Mouse (Mus musculus): ENCODE data around the gene Lin28a. TPM values are rescaled to one million over a fixed set of nuclear protein-coding genes. Genes with fewer than 3 reads are reported as not detected.
A peak's percentile ranks its signal among the peaks of the same experiment; 100 is the strongest.
"Not testable (repeated sequence)": the region's sequence is repeated elsewhere in the genome, so short reads cannot be mapped to it uniquely, and the experiment has no call there.

The Lin28a gene
- polyA plus RNA-seq, 1 experiment: not detected

DNA sequence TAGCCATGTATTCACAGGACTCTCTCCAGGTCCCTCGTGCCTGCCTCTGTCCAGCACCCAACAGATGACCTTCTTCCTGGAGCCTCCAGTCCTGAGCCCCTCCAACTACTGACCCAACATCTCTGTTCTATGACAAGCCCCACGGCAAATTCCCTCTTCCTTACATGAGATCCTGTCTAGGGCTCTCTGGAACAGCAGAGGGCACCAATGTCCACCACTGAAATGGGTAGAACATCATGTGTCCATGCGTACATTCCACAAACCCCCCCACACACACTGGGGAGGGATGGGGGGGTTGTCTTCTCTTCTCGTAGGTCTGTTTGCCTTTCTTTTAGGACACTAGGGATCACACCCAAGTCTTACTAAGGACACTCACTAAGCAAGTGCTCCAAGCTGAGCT, 28.6 kb downstream of the Lin28a start:
- no peak overlapping the region for H3K27ac ChIP-seq (ENCODE audit: insufficient read depth, low read length)
- TF ChIP-seq POLR2A (IDR thresholded peaks at IDR 0.05; ENCODE audit: low read depth, low read length) (no peak), CTCF (IDR thresholded peaks at IDR 0.05; ENCODE audit: borderline replicate concordance, insufficient read depth, low read length) (no peak)
- no peaks in the 10 kb centered on the region for H3K4me1 ChIP-seq (ENCODE audit: control insufficient read depth, insufficient read depth, low read length)
- H3K4me3 ChIP-seq (ENCODE audit: insufficient read depth, low read length): no peak overlapping the region

DNA sequence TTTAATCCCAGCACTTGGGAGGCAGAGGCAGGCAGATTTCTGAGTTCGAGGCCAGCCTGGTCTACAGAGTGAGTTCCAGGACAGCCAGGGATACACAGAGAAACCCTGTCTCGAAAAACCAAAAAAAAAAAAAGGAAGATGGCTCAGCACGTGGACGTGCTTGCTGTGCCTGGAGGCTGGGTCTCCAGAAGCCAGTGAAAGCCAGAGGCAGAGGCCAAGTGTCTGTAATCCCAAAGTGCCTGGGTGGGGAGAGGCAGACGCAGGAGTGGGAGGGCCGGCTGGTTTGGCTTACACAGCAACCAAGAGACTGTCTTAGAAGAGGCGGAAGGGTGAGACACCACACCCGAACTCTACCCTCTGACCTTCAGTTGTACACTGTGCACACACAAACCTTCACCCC, 30.4 kb downstream of the Lin28a start:
- H3K4me3 ChIP-seq (ENCODE audit: insufficient read depth, low read length); H3K4me1 ChIP-seq (ENCODE audit: control insufficient read depth, insufficient read depth, low read length); H3K27ac ChIP-seq (ENCODE audit: insufficient read depth, low read length): not testable (repeated sequence)

DNA sequence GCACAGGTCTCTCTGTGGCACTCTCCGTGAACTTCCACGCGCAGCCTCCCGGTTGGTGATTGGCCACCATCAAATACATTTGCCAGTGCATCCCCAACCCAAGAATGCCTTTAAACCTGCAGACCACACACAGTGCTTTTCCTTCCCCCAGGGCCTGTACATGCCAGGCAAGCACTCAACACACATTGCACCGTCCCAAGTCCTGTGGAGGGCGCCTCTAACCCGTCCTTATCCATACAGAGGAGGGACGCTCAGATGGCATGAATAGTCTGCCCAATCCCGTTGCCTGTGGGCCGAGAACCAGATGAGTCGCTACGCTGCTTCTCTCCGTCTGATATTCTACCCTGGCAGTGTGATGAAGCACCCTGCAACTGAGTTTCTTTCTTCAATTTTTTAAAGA, 35.7 kb downstream of the Lin28a start:
- H3K4me1 ChIP-seq (ENCODE audit: control insufficient read depth, insufficient read depth, low read length): no peaks in the 10 kb centered on the region
- H3K27ac ChIP-seq (ENCODE audit: insufficient read depth, low read length): no peak overlapping the region
- no peak overlapping the region for H3K4me3 ChIP-seq (ENCODE audit: insufficient read depth, low read length)
- TF ChIP-seq CTCF (IDR thresholded peaks at IDR 0.05; ENCODE audit: borderline replicate concordance, insufficient read depth, low read length): no peak
- no peak for TF ChIP-seq POLR2A (IDR thresholded peaks at IDR 0.05; ENCODE audit: low read depth, low read length)

DNA sequence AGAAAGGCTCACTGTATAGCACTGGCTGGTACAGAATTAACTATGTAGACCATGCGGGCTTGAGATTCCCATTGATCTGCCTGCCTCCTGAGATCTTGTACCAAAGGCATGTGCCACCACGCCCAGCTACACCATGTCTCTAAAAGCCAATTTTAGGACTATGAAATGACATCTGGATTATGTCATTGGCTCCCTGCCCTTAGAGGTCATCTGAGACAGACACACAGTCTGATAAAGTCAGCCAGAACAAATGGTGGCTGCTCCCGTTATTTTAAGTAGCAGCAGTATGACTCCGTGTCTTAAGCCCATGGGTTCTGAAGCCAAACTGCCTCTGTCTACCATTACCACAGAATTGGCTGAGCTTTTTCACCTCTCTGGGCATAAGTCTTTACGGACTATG, 38.1 kb downstream of the Lin28a start:
- H3K27ac ChIP-seq (ENCODE audit: insufficient read depth, low read length): no peak overlapping the region

DNA sequence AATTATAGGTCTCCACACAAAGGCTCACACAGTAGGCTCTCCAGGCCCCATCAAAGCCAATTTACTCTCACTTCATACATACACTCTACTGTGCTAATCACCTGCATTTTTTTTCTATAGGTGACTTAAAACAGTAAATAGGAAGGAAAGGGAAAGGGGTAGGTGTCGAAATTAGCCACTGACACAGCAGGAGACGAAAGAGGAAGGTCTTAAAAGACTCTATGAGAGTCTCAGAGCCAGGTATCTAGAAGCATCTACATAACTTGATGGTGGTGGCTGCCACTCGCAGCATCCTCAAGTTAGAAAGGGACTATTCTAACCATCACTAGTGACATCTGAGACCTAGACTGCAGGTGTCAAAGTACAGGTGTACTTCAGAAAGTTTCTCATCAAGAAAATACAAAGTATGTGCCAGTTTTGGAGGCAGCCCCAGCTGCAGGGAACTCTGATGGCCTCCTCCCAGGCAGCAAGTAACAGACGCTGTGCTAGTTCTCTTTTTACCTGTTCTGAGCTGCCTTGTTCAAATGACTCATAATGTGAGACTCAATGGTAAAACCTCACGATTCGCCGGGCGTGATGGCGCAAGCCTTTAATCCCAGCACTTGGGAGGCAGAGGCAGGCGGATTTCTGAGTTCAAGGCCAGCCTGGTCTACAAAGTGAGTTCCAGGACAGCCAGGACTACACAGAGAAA, 40.5 kb downstream of the Lin28a start:
- Histone ChIP-seq H3K4me1 (ENCODE audit: control insufficient read depth, insufficient read depth, low read length) (no peaks in the 10 kb centered on the region), H3K27ac (ENCODE audit: insufficient read depth, low read length) (no peak overlapping the region), H3K4me3 (ENCODE audit: insufficient read depth, low read length) (no peak overlapping the region)
- TF ChIP-seq POLR2A (IDR thresholded peaks at IDR 0.05; ENCODE audit: low read depth, low read length) (no peak), CTCF (IDR thresholded peaks at IDR 0.05; ENCODE audit: borderline replicate concordance, insufficient read depth, low read length) (no peak)

More for the DNA sequence above, 38.1 kb downstream of the Lin28a start:
- no peak for TF ChIP-seq CTCF (IDR thresholded peaks at IDR 0.05; ENCODE audit: borderline replicate concordance, insufficient read depth, low read length)
- TF ChIP-seq POLR2A (IDR thresholded peaks at IDR 0.05; ENCODE audit: low read depth, low read length): no peak
- H3K4me3 ChIP-seq (ENCODE audit: insufficient read depth, low read length): no peak overlapping the region
- H3K4me1 ChIP-seq (ENCODE audit: control insufficient read depth, insufficient read depth, low read length): no peaks in the 10 kb centered on the region

DNA sequence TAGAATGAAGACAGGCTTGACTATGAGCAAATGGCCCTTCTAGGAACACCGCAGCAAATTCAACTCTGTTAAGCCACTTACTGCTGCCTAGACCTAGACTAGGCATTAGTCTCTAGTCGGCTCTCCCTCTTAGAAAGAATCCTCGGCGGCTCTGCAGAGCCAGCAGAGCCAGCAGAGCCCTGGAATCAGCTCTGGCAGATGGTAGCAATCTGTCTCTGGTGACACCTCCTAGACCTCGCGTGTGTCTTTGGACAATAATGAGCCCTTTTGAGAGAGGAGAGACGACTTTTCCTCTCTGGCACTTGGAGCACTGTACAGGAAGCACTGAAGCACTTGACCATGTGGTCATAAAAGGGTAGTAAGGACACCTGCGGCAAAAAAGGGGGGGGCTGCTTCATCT, 46.9 kb downstream of the Lin28a start:
- Histone ChIP-seq H3K27ac (ENCODE audit: insufficient read depth, low read length) (no peak overlapping the region), H3K4me3 (ENCODE audit: insufficient read depth, low read length) (no peak overlapping the region), H3K4me1 (ENCODE audit: control insufficient read depth, insufficient read depth, low read length) (0 out of 2 replicates have a peak, but pooled peaks cover under 1% of the 10 kb centered on the region)
- TF ChIP-seq POLR2A (IDR thresholded peaks at IDR 0.05; ENCODE audit: low read depth, low read length) (no peak), CTCF (IDR thresholded peaks at IDR 0.05; ENCODE audit: borderline replicate concordance, insufficient read depth, low read length) (no peak)

DNA sequence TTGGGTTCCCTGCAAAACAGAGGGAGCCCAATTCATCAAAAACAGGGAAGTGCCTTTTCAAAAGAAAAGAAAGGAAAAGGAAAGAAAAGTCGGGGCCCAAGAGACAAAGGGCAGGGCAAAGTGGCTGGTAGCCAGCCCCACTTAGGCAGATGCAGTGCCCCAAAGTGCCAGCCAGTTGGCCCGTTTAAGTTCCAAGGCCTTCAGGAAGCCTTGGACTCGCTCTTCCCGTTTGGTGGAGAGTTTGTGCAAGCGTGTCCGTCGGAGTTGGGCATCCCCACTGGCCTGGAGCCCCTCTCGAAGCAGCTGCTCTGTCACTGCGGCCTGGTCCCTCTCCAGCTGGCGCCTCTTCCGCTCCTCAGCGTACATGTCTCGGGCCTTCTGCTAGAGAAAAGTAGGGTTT, 47.8 kb downstream of the Lin28a start:
- peaks cover 4% of the 10 kb centered on the region; the same call in 1 of the 2 replicates for H3K4me1 ChIP-seq (ENCODE audit: control insufficient read depth, insufficient read depth, low read length)
- TF ChIP-seq POLR2A (IDR thresholded peaks at IDR 0.05; ENCODE audit: low read depth, low read length) (no peak), CTCF (IDR thresholded peaks at IDR 0.05; ENCODE audit: borderline replicate concordance, insufficient read depth, low read length) (no peak)
- H3K27ac ChIP-seq (ENCODE audit: insufficient read depth, low read length): no peak overlapping the region
- no peak overlapping the region for H3K4me3 ChIP-seq (ENCODE audit: insufficient read depth, low read length)

DNA sequence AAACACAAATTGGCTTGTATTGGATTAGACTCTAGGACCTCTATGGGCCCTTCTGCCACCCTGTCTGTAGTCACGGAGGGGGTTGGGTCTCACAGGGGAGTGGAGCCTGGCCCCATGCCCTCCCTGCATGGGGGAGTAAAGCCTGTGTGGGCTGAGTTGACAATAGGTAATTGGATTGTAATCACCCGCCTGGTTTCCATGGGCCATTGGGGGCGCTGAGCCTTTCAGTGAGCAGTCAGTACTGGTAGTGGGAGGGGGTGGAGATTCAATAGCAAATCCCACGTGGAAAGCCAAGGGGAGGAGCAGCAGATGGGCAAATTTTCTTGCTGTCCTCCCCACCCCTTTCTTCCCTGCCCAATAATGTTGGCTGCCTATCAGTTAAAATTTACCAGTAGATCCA, 48.4 kb downstream of the Lin28a start:
- Histone ChIP-seq H3K4me1 (ENCODE audit: control insufficient read depth, insufficient read depth, low read length) (peaks cover 4% of the 10 kb centered on the region; the same call in 1 of the 2 replicates), H3K4me3 (ENCODE audit: insufficient read depth, low read length) (no peak overlapping the region), H3K27ac (ENCODE audit: insufficient read depth, low read length) (no peak overlapping the region)
- TF ChIP-seq POLR2A (IDR thresholded peaks at IDR 0.05; ENCODE audit: low read depth, low read length) (no peak), CTCF (IDR thresholded peaks at IDR 0.05; ENCODE audit: borderline replicate concordance, insufficient read depth, low read length) (no peak)

DNA sequence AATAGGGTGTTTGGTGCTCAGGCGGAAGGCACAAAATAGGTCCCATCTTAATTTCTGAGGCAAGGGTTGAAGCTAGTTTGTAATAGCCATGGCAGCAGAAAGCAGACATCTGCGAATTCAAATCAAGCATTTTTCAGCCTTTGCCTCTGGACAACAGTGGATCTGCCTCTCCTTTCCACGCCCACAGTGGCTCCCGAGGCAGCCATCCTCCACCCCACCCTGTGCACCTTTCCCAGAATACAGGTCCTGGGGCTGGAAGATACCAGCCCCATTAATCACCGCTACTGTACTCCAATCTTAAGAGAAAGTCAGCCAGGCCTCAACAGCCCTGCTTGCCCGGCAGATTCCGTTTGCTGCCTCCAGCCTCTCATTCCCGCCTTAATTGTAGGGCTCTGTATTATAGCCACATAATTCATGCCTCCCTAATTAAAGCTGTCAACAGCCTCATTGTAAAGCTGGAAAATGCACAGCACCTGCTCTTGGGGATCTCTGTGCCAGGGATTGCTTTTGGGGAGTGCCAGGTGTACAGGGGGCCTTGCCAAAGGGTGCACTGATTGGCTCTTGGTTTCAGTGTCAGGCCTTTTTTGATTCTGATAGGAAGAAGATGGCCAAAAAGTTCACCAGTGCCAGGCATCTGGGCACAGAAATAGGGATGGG, 49.4 kb downstream of the Lin28a start:
- Histone ChIP-seq H3K4me1 (ENCODE audit: control insufficient read depth, insufficient read depth, low read length) (peaks cover 4% of the 10 kb centered on the region; the same call in 1 of the 2 replicates), H3K27ac (ENCODE audit: insufficient read depth, low read length) (no peak overlapping the region), H3K4me3 (ENCODE audit: insufficient read depth, low read length) (no peak overlapping the region)
- TF ChIP-seq CTCF (IDR thresholded peaks at IDR 0.05; ENCODE audit: borderline replicate concordance, insufficient read depth, low read length): no peak
- TF ChIP-seq POLR2A (IDR thresholded peaks at IDR 0.05; ENCODE audit: low read depth, low read length): no peak

DNA sequence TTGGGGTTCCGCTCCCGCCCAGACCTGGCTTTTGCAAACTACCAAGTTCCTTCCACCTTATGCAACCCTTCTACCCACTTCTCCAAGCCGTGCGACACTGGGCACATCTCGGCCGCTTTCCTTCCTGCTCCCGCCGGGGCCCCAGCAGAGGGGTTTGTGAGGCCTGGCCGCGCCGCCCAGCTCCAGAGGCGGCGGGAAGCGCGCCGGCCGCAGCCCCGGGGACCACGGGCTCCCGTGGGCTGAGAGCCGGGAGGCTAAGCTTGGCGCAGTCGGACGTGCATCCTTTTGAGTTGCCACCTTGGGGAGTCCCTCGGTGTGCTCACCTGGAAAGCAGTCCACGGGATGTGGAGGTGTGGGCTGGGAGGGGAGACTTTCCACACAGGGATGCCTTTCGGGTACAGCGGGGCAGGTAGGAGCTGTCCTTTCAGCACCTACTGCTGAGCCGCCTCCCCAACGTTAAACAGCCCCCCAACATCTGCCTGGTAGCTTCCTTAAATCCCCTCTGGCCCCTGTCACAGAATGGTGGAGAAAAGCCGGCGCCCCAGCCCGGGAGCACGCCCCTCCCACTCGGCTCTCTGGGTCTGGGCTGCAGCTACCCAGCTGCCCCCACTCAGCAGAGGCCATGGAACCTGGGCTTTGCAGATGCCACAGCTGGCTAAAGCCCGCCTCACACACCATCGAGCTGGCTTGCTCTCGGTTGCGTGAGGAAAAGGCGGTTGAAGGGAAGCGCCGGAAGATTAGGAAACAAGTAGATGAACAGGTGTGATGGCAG, 50.3 kb downstream of the Lin28a start, which contains the start of gene Hmgn2:
Hmgn2 (minus strand) TSS at position 501 of the 772 bp plus-strand sequence.
- H3K27ac ChIP-seq (ENCODE audit: insufficient read depth, low read length): peak within 1 kb of the TSS; percentile 96
- peaks cover 4% of the 10 kb centered on the region for H3K4me1 ChIP-seq (ENCODE audit: control insufficient read depth, insufficient read depth, low read length)
- peak within 1 kb of the TSS; percentile 48 for H3K4me3 ChIP-seq (ENCODE audit: insufficient read depth, low read length)
- TF ChIP-seq CTCF (IDR thresholded peaks at IDR 0.05; ENCODE audit: borderline replicate concordance, insufficient read depth, low read length) (no peak), POLR2A (IDR thresholded peaks at IDR 0.05; ENCODE audit: low read depth, low read length) (0 out of 2 replicates have a peak, but pooled peaks have one; percentile 4)
